Mouse (Mus musculus): ENCODE measurements around the gene Fam19a2. TPM values are rescaled to one million over a fixed set of nuclear protein-coding genes. Genes with fewer than 3 reads are reported as not detected.

Gene Fam19a2
- polyA plus RNA-seq, 1 experiment from 2014 or later: 0.22 TPM

DNA sequence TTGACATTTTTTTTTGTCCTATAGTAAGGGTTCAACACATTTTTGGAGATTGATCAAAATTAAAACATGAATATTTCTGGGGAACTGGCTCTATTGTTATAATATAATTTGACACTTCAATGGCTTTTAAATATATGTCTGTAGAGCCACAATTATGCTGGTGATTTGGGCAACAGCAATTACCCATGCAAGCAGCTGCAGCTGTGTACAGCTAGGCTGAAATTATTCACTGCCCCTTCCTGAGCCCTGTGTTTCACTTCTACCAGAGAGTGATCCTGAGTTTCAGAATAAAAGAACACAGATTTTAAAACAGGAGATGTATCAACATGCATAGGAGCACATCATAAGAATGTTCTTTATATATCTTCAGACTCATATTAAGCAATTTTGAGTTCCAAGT, 43.5 kb downstream of the Fam19a2 start:
- no peaks in the 10 kb centered on the region for H3K9me3 ChIP-seq (replicated peaks)

DNA sequence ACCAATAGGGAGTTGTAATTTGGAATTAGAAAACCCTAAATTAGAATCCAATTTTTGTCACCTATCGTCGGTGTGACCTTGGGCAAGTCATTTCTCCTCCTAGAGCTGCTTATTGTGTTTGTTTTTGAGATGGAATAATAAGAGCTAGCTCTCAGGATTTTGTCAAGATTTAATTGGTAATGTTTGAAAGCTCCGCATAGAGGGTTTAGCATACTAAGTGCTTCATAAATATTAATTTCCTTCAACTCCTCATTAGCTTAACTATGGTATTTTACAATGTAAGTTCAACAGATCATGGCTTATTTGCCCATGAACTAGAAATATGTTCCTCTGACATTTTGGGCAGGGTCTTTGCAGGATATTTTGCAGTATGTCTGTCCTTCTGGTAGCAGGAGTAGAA, 62.5 kb downstream of the Fam19a2 start:
- H3K27me3 ChIP-seq: no peaks in the 10 kb centered on the region
- H3K9ac ChIP-seq: no peak overlapping the region
- ATAC-seq (ENCODE audit: low read depth) (no peak), DNase-seq (no peak)
- no peaks in the 10 kb centered on the region for H3K36me3 ChIP-seq
- H3K27ac ChIP-seq: no peak overlapping the region
- H3K4me1 ChIP-seq (replicated peaks): no peaks in the 10 kb centered on the region
- H3K9me3 ChIP-seq (replicated peaks): no peaks in the 10 kb centered on the region
- H3K4me3 ChIP-seq (replicated peaks): no peak overlapping the region
- WGBS (ENCODE audit: insufficient replicate concordance): 74% methylated on average over 3 of the region's 3 CpGs
- no peak overlapping the region for H3K4me2 ChIP-seq

More for the DNA sequence above, 43.5 kb downstream of the Fam19a2 start:
- Histone ChIP-seq H3K4me3 (replicated peaks) (no peak overlapping the region), H3K4me1 (replicated peaks) (no peaks in the 10 kb centered on the region), H3K27ac (no peak overlapping the region), H3K4me2 (no peak overlapping the region), H3K27me3 (no peaks in the 10 kb centered on the region), H3K9ac (no peak overlapping the region), H3K36me3 (no peaks in the 10 kb centered on the region)
- DNase-seq: no peak
- no peak for ATAC-seq (ENCODE audit: low read depth)

DNA sequence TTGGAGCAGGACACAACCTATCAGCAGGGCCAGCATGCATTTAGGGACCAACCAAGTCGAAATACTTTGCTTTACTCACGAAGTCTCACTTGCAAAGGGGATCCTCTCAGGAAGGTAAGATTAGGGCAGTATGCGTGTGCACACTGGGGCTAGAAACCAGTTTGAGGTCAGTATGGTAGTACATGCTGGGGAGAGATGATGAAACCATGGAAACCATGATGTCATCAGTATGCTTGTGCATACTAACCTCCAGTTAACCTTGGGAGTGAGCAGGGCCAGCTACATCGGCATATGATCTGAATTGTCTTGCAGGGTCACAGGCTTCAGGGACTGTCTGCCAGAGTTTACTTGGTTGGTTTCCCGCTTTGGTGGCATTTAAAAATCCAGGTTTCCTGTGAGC, 77.5 kb downstream of the Fam19a2 start:
- no peaks in the 10 kb centered on the region for H3K4me1 ChIP-seq (replicated peaks)
- no peak overlapping the region for H3K9ac ChIP-seq
- DNase-seq (no peak), ATAC-seq (ENCODE audit: low read depth) (no peak)
- H3K27ac ChIP-seq: no peak overlapping the region
- no peaks in the 10 kb centered on the region for H3K9me3 ChIP-seq (replicated peaks)
- H3K4me3 ChIP-seq (replicated peaks): no peak overlapping the region
- WGBS (ENCODE audit: insufficient replicate concordance): 55% methylated on average over 5 of the region's 5 CpGs
- no peaks in the 10 kb centered on the region for H3K36me3 ChIP-seq
- no peaks in the 10 kb centered on the region for H3K27me3 ChIP-seq
- H3K4me2 ChIP-seq: no peak overlapping the region

DNA sequence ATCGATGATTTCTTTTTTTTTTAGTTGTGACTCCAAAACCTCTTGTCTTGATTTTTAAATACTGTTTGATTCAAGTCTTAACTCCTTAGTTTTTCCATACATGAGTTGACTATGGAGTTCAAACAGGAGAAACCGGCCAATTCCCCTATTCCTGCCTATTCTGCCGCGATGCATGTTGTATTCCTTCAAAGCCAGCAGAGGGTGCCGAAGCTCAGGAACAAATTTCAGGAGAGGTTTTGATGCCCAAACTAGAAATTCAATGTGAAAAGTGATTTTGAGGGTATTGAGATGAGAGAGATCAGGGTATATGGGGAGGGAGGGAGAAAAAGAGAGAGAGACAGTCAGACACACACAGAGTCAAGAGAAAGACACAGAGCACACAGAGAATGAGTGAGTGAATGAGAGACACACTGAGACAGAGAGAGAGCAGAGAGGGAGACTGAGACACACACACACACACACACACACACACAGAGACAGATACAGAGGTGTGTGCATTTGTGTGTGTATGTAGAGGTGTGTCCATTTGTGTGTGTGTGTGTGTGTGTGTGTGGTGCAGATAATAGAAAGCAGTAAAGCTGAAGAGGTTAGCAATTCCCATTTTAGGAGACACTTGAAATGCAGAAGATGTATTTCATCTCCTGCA, 78.9 kb downstream of the Fam19a2 start:
- H3K4me3 ChIP-seq (replicated peaks): no peak overlapping the region
- no peaks in the 10 kb centered on the region for H3K27me3 ChIP-seq
- no peaks in the 10 kb centered on the region for H3K36me3 ChIP-seq
- H3K27ac ChIP-seq: no peak overlapping the region
- 23% methylated on average over 5 of the region's 5 CpGs for WGBS (ENCODE audit: insufficient replicate concordance)
- no peak for DNase-seq
- H3K4me2 ChIP-seq: no peak overlapping the region
- H3K4me1 ChIP-seq (replicated peaks): no peaks in the 10 kb centered on the region
- no peak overlapping the region for H3K9ac ChIP-seq
- H3K9me3 ChIP-seq (replicated peaks): no peaks in the 10 kb centered on the region
- no peak for ATAC-seq (ENCODE audit: low read depth)

DNA sequence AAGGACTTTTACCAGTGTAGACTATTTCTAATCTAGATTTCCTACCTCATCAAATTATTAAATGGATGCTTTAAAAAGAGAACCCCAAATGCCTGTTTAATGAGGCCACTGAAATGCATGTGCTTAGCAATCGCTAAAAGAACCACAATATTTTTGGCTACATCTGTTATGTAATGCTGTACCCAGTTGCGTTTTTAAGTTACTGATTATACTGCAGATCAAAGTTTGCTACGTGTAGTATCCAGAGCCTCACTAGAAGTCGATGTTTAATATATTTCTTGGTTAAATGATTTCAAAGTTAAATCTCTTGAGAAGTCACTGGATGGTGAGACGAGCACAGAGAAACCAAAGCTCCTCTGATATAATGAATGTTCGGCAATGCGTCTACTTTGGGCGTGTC, 82.5 kb downstream of the Fam19a2 start:
- no peak overlapping the region for H3K4me2 ChIP-seq
- H3K9me3 ChIP-seq (replicated peaks): no peaks in the 10 kb centered on the region
- H3K27me3 ChIP-seq: no peaks in the 10 kb centered on the region
- 77% methylated on average over 8 of the region's 8 CpGs for WGBS (ENCODE audit: insufficient replicate concordance)
- ATAC-seq (ENCODE audit: low read depth) (no peak), DNase-seq (no peak)
- H3K36me3 ChIP-seq: no peaks in the 10 kb centered on the region
- no peaks in the 10 kb centered on the region for H3K4me1 ChIP-seq (replicated peaks)
- no peak overlapping the region for H3K4me3 ChIP-seq (replicated peaks)
- no peak overlapping the region for H3K9ac ChIP-seq
- no peak overlapping the region for H3K27ac ChIP-seq

DNA sequence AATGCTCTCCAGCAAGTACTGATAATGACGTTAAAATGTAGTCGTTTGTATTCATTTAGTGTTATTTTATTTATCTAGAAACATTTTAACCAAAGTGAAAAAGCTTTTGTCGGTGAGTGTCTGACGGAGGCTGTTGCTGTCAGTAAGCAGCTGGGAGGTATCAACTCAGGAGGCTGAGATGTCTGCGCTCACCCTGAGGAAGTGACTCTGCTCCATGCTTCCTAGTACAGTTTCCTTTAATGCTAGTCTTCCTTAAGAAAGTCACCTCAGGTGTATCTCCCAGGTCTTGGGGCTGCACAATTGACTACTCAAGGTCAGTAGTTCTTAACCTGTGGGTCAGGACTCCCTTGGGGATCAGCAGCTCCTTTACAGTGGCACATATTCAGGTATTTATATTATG, 89.9 kb downstream of the Fam19a2 start:
- H3K4me3 ChIP-seq (replicated peaks): no peak overlapping the region
- H3K36me3 ChIP-seq: no peaks in the 10 kb centered on the region
- no peak overlapping the region for H3K27ac ChIP-seq
- H3K4me1 ChIP-seq (replicated peaks): no peaks in the 10 kb centered on the region
- 64% methylated on average over 5 of the region's 5 CpGs for WGBS (ENCODE audit: insufficient replicate concordance)
- no peak overlapping the region for H3K9ac ChIP-seq
- H3K27me3 ChIP-seq: no peaks in the 10 kb centered on the region
- H3K9me3 ChIP-seq (replicated peaks): peaks cover 3% of the 10 kb centered on the region; the same call in 1 of the 2 replicates
- ATAC-seq (ENCODE audit: low read depth) (no peak), DNase-seq (no peak)
- no peak overlapping the region for H3K4me2 ChIP-seq

DNA sequence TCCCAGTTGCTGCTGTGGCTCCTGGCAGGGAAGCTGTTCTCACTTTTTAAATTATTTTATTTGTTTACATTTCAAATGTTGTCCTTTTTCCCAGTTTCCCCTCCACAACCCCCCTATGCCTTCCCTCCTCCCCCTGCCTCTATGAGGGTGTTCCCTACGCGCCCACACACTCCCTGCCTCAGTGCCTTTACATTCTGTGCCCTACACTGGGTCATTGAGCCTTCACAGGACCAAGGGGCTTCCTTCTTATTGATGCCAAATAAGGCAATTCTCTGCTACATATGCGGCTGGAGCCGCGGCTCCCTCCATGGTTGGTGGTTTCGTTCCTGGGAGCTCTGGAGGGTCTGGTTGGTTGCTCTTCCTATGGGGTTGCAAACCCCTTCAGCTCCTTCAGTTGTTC, 93.2 kb downstream of the Fam19a2 start:
- H3K27me3 ChIP-seq: no peaks in the 10 kb centered on the region
- no peak overlapping the region for H3K4me2 ChIP-seq
- no peak overlapping the region for H3K4me3 ChIP-seq (replicated peaks)
- peaks cover 3% of the 10 kb centered on the region; the same call in 1 of the 2 replicates for H3K9me3 ChIP-seq (replicated peaks)
- no peaks in the 10 kb centered on the region for H3K36me3 ChIP-seq
- no peak overlapping the region for H3K9ac ChIP-seq
- H3K4me1 ChIP-seq (replicated peaks): no peaks in the 10 kb centered on the region
- DNase-seq: no peak
- H3K27ac ChIP-seq: no peak overlapping the region
- 49% methylated on average over 6 of the region's 6 CpGs for WGBS (ENCODE audit: insufficient replicate concordance)
- no peak for ATAC-seq (ENCODE audit: low read depth)

DNA sequence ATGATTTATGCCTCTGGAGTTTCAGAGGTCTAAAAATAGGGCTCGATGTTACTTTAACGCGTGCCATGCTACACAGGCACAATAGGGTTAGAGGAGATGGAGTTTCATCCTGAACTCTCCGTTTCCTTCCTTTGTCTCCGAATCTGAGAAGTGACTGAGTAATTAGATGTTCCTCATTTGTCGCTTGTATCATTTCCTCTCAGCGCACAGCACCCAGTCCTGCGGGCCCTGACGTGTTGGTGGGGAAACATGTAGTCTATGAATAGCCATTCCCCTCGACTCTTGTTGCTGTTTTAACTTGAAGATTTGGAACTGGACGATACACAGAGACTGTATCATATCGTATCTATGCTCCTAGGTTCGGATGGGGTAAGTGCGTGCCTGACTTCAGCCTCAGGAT, 96.7 kb downstream of the Fam19a2 start:
- Histone ChIP-seq H3K36me3 (no peaks in the 10 kb centered on the region), H3K4me1 (replicated peaks) (no peaks in the 10 kb centered on the region), H3K27ac (no peak overlapping the region), H3K9me3 (replicated peaks) (no peaks in the 10 kb centered on the region), H3K4me3 (replicated peaks) (no peak overlapping the region), H3K27me3 (no peaks in the 10 kb centered on the region), H3K9ac (no peak overlapping the region), H3K4me2 (no peak overlapping the region)
- 34% methylated on average over 14 of the region's 14 CpGs for WGBS (ENCODE audit: insufficient replicate concordance)
- ATAC-seq (ENCODE audit: low read depth) (no peak), DNase-seq (no peak)

DNA sequence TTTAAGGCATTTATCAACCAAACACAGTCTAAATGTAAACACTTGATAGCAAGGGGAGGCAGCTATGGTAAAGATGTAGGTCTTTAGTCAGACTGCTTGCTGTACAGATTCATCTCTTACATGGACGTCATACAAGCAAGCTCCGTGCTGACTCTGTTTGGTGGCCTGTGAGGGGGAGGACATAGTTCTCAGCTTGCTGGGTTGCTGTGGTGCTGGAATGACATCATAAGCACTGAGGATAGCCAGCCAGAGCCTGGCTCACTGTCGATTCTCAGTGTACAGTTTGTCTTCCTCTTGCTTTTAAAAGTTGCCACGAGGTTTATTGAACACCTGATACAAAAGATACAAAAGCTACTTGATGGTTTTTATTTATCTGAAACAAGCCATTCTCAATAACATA, 100.8 kb downstream of the Fam19a2 start:
- Histone ChIP-seq H3K36me3 (no peaks in the 10 kb centered on the region), H3K4me2 (no peak overlapping the region), H3K27ac (no peak overlapping the region), H3K9ac (no peak overlapping the region), H3K9me3 (replicated peaks) (no peaks in the 10 kb centered on the region), H3K4me1 (replicated peaks) (no peaks in the 10 kb centered on the region), H3K4me3 (replicated peaks) (no peak overlapping the region), H3K27me3 (no peaks in the 10 kb centered on the region)
- ATAC-seq (ENCODE audit: low read depth) (no peak), DNase-seq (no peak)
- WGBS (ENCODE audit: insufficient replicate concordance): 53% methylated on average over 4 of the region's 4 CpGs

DNA sequence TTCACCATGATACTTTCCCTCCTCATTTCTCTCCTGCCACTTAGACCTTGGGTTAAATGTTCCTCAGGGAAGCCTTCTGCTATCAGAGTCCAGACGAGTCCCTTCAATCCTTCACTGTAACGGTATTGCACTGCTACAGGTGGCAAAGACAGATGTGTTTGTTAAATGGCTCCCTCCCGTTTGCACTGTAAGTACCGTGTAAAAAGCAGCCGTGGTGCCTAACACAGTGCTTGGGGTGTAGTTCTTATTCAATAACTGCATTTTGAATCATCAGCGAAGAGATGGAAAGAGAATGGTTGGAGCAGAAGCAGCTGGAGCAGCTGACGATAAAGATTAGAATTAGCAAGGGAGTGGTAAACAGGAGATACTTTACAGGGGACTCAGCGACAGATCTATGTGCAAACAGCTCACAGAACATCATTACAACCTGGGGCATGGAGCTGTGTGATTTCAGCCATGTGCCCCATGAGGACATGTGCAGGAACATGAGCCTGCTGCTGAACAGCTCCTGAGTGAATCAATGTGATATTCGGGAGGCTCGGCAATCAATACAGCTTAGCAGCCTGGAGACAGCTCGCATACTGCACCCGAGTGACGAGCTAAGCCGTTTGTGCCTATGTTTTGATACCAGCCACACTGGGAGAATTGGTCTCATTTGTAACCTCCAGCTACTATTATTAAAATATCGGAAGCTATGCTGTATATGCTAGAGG, 103.5 kb downstream of the Fam19a2 start:
- Histone ChIP-seq H3K4me2 (no peak overlapping the region), H3K9me3 (replicated peaks) (no peaks in the 10 kb centered on the region; the same call in 1 of the 2 replicates), H3K27ac (no peak overlapping the region), H3K27me3 (no peaks in the 10 kb centered on the region), H3K36me3 (no peaks in the 10 kb centered on the region), H3K4me1 (replicated peaks) (no peaks in the 10 kb centered on the region), H3K4me3 (replicated peaks) (no peak overlapping the region), H3K9ac (no peak overlapping the region)
- no peak for DNase-seq
- WGBS (ENCODE audit: insufficient replicate concordance): 68% methylated on average over 15 of the region's 15 CpGs
- ATAC-seq (ENCODE audit: low read depth): no peak

DNA sequence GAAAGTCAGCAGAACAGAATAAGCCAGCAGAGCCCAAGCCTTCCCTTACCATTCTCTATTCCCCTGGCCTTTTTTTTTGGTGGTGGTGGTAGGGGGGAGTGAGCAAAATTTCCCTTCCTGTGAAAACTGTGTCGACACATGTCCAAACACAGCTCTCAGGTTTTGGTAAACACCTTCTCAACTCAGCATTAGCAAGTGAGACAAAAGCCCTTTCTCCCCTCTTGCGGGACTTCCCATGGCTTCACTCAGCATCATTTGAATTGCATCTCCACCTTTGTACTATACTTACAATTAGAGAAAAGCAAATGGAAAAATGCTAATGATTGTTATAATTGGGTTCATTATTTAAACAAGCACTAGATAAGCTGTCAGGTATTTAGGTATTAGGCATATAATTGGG, 119.5 kb downstream of the Fam19a2 start:
- Histone ChIP-seq H3K4me1 (replicated peaks) (no peaks in the 10 kb centered on the region), H3K9ac (no peak overlapping the region), H3K4me2 (no peak overlapping the region), H3K36me3 (no peaks in the 10 kb centered on the region), H3K4me3 (replicated peaks) (no peak overlapping the region), H3K27ac (no peak overlapping the region), H3K27me3 (no peaks in the 10 kb centered on the region), H3K9me3 (replicated peaks) (no peaks in the 10 kb centered on the region)
- 36% methylated on average over 2 of the region's 2 CpGs for WGBS (ENCODE audit: insufficient replicate concordance)
- ATAC-seq (ENCODE audit: low read depth): no peak
- no peak for DNase-seq

DNA sequence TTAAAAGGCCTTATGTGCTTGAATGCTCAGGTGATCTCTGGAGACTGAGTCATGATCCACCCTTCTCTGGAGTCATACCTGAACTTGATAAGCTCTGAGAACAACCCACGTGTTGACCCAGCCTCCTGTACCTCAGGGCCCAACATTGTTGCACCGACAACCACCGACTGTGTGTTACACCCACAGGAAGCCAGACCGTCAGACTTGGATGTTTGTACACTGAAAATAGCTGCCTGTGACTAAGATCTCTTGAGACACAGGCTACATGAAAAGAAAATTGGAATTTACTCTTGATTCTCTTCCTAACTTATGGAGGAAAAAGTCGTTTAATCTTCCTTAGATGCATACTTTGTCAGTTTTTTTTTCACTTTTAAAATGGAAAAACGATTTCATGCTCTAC, 121.8 kb downstream of the Fam19a2 start:
- no peaks in the 10 kb centered on the region for H3K36me3 ChIP-seq
- ATAC-seq (ENCODE audit: low read depth) (no peak), DNase-seq (no peak)
- no peaks in the 10 kb centered on the region for H3K27me3 ChIP-seq
- no peak overlapping the region for H3K27ac ChIP-seq
- H3K9ac ChIP-seq: no peak overlapping the region
- H3K4me3 ChIP-seq (replicated peaks): no peak overlapping the region
- 57% methylated on average over 6 of the region's 6 CpGs for WGBS (ENCODE audit: insufficient replicate concordance)
- H3K4me1 ChIP-seq (replicated peaks): no peaks in the 10 kb centered on the region
- no peaks in the 10 kb centered on the region for H3K9me3 ChIP-seq (replicated peaks)
- H3K4me2 ChIP-seq: no peak overlapping the region

Data from liver, embryonic 13.5 days (tissue).